Mouse (Mus musculus) heart, postnatal 0 days (tissue): ENCODE results near the gene Fam161a. TPM values are rescaled to one million over a fixed set of nuclear protein-coding genes. Genes with fewer than 3 reads are reported as not detected.

Experiments
- ATAC-seq: fragments of 200-750 bp; cut with Nextera tagmentation; 2 replicates; pipeline ENCODE4 v1.8.0; 2017; ENCODE audit warnings: low read depth, moderate number of reproducible peaks, moderate library complexity; ENCODE audit not compliant: insufficient read depth
- DNase-seq: peaks from one replicate; pipeline ENCODE4 v3.0.0-alpha.2; 2016; ENCODE audit warnings: low spot score
- H3K27ac ChIP-seq: fragments of 300-500 bp; sonication (generic); 2 replicates; pipeline ENCODE4 v1.5.1; 2014; ENCODE audit warnings: low read depth, mild to moderate bottlenecking
- H3K27me3 ChIP-seq: fragments of 300-500 bp; sonication (generic); 2 replicates; pipeline ENCODE4 v1.6.1; 2014; ENCODE audit warnings: low read length, mixed read lengths; ENCODE audit not compliant: control insufficient read depth, insufficient read depth
- H3K36me3 ChIP-seq: fragments of 300-500 bp; sonication (generic); replicated peaks from 2 replicates; pipeline ENCODE4 v1.6.1; 2014; ENCODE audit warnings: low read length, mixed read lengths; ENCODE audit not compliant: control insufficient read depth, insufficient read depth
- H3K4me1 ChIP-seq: fragments of 300-500 bp; sonication (generic); 2 replicates; pipeline ENCODE4 v1.6.1; 2014; ENCODE audit warnings: antibody characterized with exemption; ENCODE audit not compliant: control insufficient read depth, insufficient read depth
- H3K4me2 ChIP-seq: fragments of 300-500 bp; sonication (generic); 2 replicates; pipeline ENCODE4 v1.6.1; 2014; ENCODE audit warnings: low read depth, mild to moderate bottlenecking, low read length, moderate library complexity
- H3K4me3 ChIP-seq: fragments of 300-500 bp; sonication (generic); 2 replicates; pipeline ENCODE4 v1.5.1; 2014; ENCODE audit warnings: low read depth, low read length
- H3K9ac ChIP-seq: fragments of 300-500 bp; sonication (generic); replicated peaks from 2 replicates; pipeline ENCODE4 v1.6.1; 2014; ENCODE audit warnings: low read depth, low read length, mixed read lengths
- H3K9me3 ChIP-seq: fragments of 300-500 bp; sonication (generic); replicated peaks from 2 replicates; pipeline ENCODE4 v1.6.1; 2016; ENCODE audit warnings: low read length; ENCODE audit not compliant: control insufficient read depth
- CTCF ChIP-seq: IDR thresholded peaks from 2 replicates; pipeline ENCODE4 v1.5.1; 2016; ENCODE audit warnings: antibody characterized with exemption, control low read depth, low read depth
- EP300 ChIP-seq: IDR thresholded peaks from 2 replicates; pipeline ENCODE4 v1.6.1; 2016; ENCODE audit warnings: antibody characterized with exemption, low read depth
- WGBS: fragments of 180-500 bp; shearing (Covaris S2); extraction: QIAGEN DNeasy Blood & Tissue Kit; methylation state at CpG from one replicate; pipeline ENCODE4 v1.1.7; 2014; 5-methylcytosine and 5-hydroxymethylcytosine counted together
- polyA plus RNA-seq: library from polyadenylated mRNA; unstranded; fragments of >200 nt; fragmentation: Nextera tagmentation; extraction: Ambion mirVana; gene quantifications from 2 replicates; pipeline ENCODE4 v1.2.1, GENCODE M21; 2015
- total RNA-seq: library from RNA; depleted of rRNA; stranded (reverse); fragments of >200 nt; gene quantifications from 2 replicates; pipeline ENCODE4 v1.2.3, GENCODE M21; 2014; ENCODE audit warnings: low replicate concordance

Fam161a gene
- total and polyA plus RNA-seq, 2 experiments from 2014 or later = 0.34 to 1.3 TPM

- TF ChIP-seq CTCF = peak; percentile 45
- no peak for TF ChIP-seq EP300
- DNase-seq (peak; percentile 27), ATAC-seq (no peak)
- Histone ChIP-seq H3K4me1 (0 out of 2 replicates have a peak, but pooled peaks cover 5% of the 10 kb centered on the region), H3K4me2 (no peak overlapping the region), H3K27me3 (no peaks in the 10 kb centered on the region), H3K9me3 (peaks cover 18% of the 10 kb centered on the region), H3K36me3 (peaks cover 16% of the 10 kb centered on the region; the same call in 1 of the 2 replicates), H3K9ac (no peak overlapping the region), H3K4me3 (no peak overlapping the region), H3K27ac (no peak overlapping the region)
- WGBS = 51% methylated on average over 6 of the region's 6 CpGs
Measured at GRCm38 (mm10) chr11:22969486-22969885, 37.8 kb upstream of the Fam161a start.

- TF ChIP-seq CTCF = no peak
- Histone ChIP-seq H3K9ac (no peak overlapping the region), H3K27ac (no peak overlapping the region), H3K4me2 (no peak overlapping the region), H3K4me3 (no peak overlapping the region), H3K4me1 (peaks cover 8% of the 10 kb centered on the region; the same call in 1 of the 2 replicates), H3K9me3 (peaks cover 18% of the 10 kb centered on the region), H3K27me3 (no peaks in the 10 kb centered on the region), H3K36me3 (peaks cover 16% of the 10 kb centered on the region; the same call in 1 of the 2 replicates)
- 93% methylated on average over 1 of the region's 1 CpGs for WGBS
- ATAC-seq (no peak), DNase-seq (no peak)
Measured at GRCm38 (mm10) chr11:22970546-22970945, 36.8 kb upstream of the Fam161a start.

- WGBS = 50% methylated on average over 56 of the region's 56 CpGs
- ATAC-seq (peak; percentile 54), DNase-seq (peak; percentile 43)
- Histone ChIP-seq H3K4me1 (peaks cover 10% of the 10 kb centered on the region; the same call in 1 of the 2 replicates), H3K27me3 (no peaks in the 10 kb centered on the region), H3K27ac (peak within 1 kb of the TSS; percentile 86), H3K9ac (peak within 1 kb of the TSS; percentile 43), H3K4me2 (peak within 1 kb of the TSS; percentile 75), H3K9me3 (peaks cover 9% of the 10 kb centered on the region), H3K36me3 (peaks cover 11% of the 10 kb centered on the region; the same call in 1 of the 2 replicates), H3K4me3 (peak within 1 kb of the TSS; percentile 62)
- no peak for TF ChIP-seq CTCF
- no peak for TF ChIP-seq EP300
Measured at GRCm38 (mm10) chr11:22971835-22972709, 35.3 kb upstream of the Fam161a start, which contains the start of gene Zrsr1. Gene Zrsr1, plus strand, starts transcription at chr11:22972005.

GRCm38 (mm10) chr11:22972746-22973526 is 34.4 kb upstream of the Fam161a start:
- 51% methylated on average over 44 of the region's 46 CpGs for WGBS
- peaks cover 10% of the 10 kb centered on the region; the same call in 1 of the 2 replicates for H3K4me1 ChIP-seq
- peak overlapping the region; percentile 75 for H3K4me2 ChIP-seq
- TF ChIP-seq CTCF (no peak), EP300 (no peak)
- peak overlapping the region; percentile 62 for H3K4me3 ChIP-seq
- peak; percentile 22 for DNase-seq
- peak overlapping the region; percentile 67 for H3K9ac ChIP-seq
- peak overlapping the region; percentile 86 for H3K27ac ChIP-seq
- peaks cover 14% of the 10 kb centered on the region; the same call in 1 of the 2 replicates for H3K36me3 ChIP-seq
- no peaks in the 10 kb centered on the region for H3K27me3 ChIP-seq
- ATAC-seq = peak; percentile 59
- peaks cover under 1% of the 10 kb centered on the region; the same call in 1 of the 2 replicates for H3K9me3 ChIP-seq

GRCm38 (mm10) chr11:22973599-22973998 is 33.7 kb upstream of the Fam161a start:
- H3K36me3 ChIP-seq = peaks cover 17% of the 10 kb centered on the region; the same call in 1 of the 2 replicates
- H3K9me3 ChIP-seq = no peaks in the 10 kb centered on the region
- H3K4me1 ChIP-seq = peaks cover 10% of the 10 kb centered on the region; the same call in 1 of the 2 replicates
- ATAC-seq = no peak; the same call in 1 of the 2 replicates
- peak overlapping the region; percentile 68 for H3K4me2 ChIP-seq
- H3K27ac ChIP-seq = peak overlapping the region; percentile 68
- H3K27me3 ChIP-seq = no peaks in the 10 kb centered on the region
- TF ChIP-seq EP300 (no peak), CTCF (no peak)
- peak; percentile 54 for DNase-seq
- peak overlapping the region; percentile 62 for H3K4me3 ChIP-seq
- 53% methylated on average over 14 of the region's 14 CpGs for WGBS
- peak overlapping the region; percentile 67 for H3K9ac ChIP-seq
